Mouse (Mus musculus) erythroid progenitor cell, adult 5-6 weeks (primary cell): ENCODE measurements around the gene Sart1. TPM values are rescaled to one million over a fixed set of nuclear protein-coding genes. Genes with fewer than 3 reads are reported as not detected.
A peak's percentile ranks its signal among the peaks of the same experiment; 100 is the strongest.
"Not testable (repeated sequence)": the region's sequence is repeated elsewhere in the genome, so short reads cannot be mapped to it uniquely, and the experiment has no call there.

ENCODE experiments used
- ATAC-seq: replicated peaks from 2 replicates; pipeline ENCODE4 v1.8.0; 2016; ENCODE audit warnings: moderate number of reproducible peaks, mild to moderate bottlenecking, moderate TSS enrichment, inconsistent platforms; ENCODE audit not compliant: poor library complexity, low FRiP score, severe bottlenecking
- total RNA-seq, 2 experiments: library from RNA; stranded (forward) in 1 of 2; stranded (reverse) in 1 of 2; fragments of 150-400 nt in 1 of 2; fragments of 186-747, 209-891 nt in 1 of 2; gene quantifications; 2 replicates each; pipeline versions ENCODE4 v1.2.3 to v1.2.4; 2015 to 2017; ENCODE audit warnings: low replicate concordance in 2 of 2

The Sart1 gene
- total RNA-seq, 2 experiments from 2014 or later = 62.2 to 73.4 TPM

DNA sequence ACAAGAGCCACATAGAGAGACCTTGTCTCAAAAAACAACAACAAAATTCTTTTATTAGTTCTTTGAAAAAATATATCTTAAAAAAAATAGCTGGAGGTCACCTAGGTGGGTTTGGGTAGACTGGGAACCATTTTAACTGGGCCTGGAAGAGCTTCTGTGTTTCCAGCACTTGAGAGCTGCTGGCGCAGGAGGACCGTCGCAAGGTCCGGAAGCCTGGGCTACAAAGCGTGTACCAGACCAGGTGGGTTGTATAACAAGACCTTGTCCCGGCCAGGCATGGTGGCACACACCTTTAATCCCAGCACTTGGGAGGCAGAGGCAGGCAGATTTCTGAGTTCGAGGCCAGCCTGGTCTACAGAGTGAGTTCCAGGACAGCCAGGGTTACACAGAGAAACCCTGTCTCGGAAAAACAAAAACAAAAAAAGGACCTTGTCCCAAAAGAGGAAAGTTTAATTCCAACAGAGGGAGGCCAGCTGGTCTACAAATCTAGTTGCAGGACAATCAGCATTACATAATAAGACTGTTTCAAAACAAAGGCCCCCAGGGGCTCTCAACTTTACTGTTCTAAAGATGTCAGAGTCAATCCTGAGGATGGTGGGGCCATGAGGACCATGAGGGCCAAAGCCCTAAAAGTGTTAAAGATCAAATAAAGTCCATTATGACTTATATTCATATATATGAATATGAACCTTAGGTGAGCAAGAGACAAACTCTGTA, 30.4 kb upstream of the Sart1 start:
- ATAC-seq = no peak

DNA sequence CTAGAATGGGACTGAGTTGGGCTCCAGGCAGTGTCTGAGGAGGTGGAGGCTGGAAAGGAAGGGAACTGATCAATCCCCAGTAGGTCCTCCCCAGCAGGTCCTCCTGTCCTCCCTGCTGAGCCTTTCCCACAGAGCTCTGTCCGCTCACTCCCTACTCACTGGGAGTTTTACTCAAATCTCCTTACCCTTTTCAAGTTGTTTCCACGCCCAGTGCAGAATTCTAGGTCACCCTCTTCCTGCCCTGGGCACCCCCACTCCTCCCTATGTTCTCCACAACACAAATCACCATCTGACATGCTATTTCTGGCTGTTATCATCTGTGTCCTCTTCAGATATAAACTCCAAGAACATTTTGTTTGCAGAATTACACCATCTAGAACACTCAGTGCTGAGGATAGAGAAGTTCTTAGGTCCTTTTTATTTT, 26.0 kb upstream of the Sart1 start:
- ATAC-seq = no peak

DNA sequence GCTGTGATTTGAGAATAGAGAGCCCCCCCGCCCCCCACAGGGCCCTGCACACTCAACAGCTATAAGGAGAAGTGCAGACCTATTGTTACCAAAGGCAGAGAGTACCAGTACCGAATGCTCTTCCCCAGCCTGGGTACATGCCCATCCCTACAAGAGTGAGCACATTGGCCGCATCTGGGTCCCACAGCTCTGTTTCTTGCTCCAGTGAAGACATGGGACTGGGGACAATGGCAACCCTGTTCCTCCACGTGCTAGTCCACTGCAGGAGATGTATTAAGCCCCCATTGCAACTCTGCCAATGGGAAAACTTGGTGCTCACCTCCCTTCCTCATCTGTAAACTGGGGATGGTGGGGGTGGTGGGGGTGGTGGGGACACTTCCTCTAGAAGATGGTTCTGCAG, 25.3 kb upstream of the Sart1 start:
- ATAC-seq = no peak

DNA sequence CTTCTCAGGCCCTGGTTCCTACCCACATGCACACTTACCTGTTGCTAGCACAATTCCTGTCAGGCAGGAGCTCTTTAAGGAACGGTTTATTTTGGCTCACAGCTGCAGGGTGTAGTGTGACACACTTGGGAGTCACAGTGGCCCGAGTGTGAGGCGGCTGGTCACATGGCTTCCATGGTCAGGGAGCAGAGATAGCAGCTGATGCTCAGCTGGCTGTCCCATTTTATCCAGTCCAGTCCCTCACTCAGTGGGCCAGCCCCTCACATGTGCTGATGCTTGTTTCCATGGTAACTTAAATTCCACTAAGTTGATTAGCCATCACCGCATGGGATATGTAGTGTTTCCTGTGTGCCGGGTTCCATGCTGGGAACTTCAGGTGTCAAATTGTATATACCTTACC, 23.5 kb upstream of the Sart1 start:
- ATAC-seq = no peak

DNA sequence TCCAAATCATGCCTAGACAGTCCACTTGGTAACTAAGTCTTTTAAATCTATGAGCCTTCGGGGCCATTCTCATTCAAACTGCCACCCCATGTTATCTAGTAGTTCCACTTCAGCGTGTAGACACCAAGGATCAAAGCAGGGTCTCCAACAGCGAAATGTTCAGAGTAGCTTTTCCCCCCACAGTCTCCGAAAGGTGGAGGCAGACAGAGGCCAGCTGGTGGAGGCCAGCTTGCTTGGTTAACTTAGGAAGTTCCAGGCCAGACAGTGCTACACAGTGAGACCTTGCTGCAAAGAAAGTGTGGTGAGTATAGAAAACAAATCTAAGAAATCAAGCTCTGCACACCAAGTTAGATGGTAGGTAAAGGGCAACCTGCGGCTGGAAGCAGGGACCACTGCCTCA, 22.1 kb upstream of the Sart1 start:
- ATAC-seq = no peak

DNA sequence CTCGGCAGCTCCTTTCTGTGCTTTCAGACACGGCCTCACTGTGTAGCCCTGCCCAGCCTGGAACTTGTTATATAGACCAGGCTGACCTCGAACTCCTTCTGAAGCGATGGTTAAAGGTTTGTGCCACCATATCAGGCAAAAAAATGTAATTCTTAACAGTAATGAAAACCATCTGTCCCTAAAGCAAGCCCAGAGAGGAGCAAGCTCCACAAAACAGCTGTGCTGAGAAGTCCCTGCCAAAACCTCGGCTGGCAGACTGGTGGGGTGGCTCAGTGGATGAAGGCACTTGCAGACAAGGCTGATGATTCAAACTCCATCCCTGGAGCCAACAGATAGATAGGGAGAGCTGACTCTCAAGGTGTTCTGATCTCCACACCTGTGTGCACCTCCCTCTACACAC, 20.6 kb upstream of the Sart1 start:
- no peak for ATAC-seq

DNA sequence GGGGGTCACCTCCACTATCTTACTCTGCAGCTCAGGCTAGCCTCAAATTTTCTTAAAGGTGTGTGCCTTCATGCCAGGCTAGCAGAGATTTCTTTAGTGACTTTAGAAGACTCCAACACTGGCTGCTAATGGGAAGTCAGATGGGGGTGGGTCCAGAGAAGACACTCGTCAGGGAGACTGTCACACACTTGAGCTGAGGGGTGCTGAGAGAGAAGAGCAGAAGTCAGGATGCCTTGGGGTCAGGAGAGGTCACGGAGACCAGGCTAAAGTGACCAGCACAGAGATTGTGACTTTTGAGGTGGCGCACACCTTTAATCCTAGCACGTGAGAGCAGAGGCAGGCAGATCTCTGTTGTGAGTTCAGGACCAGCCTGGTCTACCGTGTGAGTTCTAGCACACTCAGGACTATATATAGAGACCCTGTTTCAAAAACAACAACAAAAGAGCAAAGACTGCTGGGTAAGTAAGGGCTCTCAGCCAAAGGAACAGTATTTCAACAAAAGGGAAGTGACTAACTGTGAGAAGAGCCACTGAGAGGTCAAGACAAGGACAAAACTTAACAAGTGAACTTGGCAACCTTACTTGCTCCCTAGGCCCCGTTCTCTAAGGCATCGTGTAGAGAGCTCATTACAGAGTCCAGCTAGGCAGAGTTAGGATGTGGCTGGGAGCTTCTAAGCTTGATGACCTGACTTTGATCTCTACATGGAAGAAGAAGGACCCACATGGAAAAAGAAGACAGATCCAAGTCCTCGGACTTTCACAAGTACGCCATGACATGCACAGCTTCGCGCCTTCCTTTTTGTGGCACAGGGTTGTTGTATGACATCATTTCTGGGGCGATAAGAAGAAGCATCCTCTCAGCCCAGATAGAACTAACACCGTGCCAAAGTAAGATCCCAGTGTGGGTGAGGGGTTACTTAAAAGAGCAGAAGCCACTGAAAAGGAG, 19.8 kb upstream of the Sart1 start:
- ATAC-seq = no peak

DNA sequence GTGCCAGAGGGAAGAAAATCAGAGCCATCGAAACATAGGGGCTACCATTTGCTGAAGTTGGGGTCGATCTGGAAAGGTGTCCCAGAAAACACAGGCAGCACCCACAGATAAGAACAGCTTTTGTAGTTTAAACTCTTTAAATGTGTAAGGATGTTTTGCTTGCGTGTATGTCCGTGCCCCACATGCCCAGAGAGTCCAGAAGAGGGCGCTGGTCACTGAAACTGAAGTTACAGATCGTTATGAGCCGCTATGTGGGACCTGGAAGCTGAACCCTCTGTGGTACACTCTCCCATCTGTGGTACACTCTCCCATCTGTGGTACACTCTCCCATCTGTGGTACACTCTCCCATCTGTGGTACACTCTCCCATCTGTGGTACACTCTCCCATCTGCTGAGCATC, 18.6 kb upstream of the Sart1 start:
- peak; percentile 82 for ATAC-seq

DNA sequence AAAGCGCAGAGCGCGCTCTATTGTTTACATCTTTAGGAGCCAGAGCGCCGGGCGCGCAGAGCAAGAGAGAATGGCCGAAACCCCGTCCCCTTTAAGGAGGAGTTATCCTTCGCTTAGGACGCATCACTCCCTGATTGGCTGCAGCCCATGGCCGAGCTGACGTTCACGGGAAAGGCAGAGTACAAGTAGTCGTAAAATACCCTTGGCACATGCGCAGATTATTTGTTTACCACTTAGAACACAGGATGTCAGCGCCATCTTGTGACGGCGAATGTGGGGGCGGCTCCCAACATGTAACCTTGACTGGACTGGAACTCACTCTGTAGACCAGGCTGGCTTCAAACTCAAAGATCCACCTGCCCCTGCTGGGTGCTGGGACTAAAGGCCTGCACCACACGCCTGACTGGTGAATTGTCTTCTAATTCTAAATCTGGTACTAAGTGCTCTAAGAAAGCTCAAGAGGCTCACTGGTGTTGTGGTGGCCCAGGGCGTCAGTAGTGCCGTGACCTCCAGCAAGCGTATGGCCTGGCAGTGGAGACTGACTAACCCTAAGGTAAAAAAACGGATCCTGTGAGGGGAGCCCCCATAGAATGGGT, 18.1 kb upstream of the Sart1 start:
- peak; percentile 72 for ATAC-seq

DNA sequence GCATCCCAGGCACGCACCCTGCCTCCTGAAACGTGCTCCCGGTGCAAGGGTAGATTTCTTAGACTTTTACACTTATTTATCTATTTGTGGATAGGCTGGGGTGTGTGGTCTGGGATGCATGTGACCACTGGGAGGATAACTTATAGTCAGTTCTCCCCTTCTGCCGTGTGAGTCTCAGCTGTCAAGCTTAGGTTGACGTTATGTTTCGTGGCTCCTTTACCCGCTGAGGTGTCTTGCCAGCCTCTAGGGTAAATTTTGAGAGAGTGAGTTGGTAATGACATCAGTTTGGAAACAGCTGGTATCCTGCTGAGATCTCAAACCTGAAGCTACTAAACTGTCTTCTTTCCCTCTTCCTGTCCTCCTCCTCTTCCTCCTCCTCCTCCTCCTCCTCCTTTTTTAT, 17.4 kb upstream of the Sart1 start:
- ATAC-seq = peak; percentile 47

DNA sequence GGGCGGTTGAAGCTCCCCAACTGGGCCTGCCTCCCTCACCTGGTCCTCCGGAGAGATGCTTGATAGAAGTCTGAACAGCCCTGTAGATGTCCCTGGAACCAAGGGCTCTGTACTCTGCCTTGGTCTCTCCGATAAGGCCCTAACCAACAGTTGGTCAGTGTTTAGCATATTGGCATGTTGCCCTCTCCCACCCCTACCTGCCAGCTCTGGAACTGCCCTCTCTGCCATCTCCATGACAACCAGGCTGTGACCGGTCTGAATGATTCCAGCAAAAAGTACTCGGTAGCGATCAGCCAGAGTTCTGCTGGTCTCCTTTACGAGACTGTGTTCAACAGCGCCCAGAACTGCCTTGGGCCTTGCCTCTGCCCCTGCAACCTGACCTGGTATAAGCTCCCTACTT, 13.8 kb upstream of the Sart1 start, which contains the start of gene Tsga10ip:
Gene Tsga10ip, minus strand, starts transcription at position 234 of the 400 bp plus-strand sequence.
- no peak for ATAC-seq

DNA sequence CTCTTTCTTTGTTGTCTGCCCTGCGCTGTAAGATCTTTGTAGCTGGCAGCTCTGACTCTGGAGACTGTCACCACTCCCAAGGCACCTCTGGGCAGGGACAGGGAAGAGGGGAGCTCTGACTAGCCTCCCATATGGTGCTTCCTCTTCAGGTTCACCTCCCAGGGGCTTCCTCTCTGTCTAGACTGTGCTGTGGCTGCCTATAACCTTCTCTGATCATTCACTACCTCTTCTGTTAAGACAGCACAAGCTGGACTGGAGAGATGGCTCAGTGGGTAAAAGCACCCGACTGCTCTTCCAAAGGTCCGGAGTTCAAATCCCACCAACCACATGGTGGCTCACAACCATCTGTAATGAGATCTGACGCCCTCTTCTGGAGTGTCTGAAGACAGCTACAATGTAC, 12.6 kb upstream of the Sart1 start:
- ATAC-seq = not testable (repeated sequence)

DNA sequence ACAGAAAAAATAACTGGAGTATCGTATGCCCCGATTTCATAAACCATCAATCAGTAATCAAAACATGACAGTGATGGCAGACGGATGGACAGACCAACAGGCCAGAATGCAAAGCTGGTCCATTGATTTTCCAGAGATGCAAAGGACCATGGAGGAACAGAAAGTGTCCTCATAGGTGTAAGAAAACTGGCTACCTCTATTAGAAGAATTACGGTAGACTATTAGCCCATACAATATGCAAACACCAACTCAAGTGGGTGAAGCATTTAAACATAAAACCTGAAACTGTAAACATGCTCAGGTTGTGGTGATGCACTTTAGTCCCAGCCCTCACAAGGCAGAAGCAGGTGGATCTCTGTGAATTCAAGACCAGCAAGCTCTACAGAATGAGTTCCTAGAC, 6.9 kb upstream of the Sart1 start:
- ATAC-seq = no peak

DNA sequence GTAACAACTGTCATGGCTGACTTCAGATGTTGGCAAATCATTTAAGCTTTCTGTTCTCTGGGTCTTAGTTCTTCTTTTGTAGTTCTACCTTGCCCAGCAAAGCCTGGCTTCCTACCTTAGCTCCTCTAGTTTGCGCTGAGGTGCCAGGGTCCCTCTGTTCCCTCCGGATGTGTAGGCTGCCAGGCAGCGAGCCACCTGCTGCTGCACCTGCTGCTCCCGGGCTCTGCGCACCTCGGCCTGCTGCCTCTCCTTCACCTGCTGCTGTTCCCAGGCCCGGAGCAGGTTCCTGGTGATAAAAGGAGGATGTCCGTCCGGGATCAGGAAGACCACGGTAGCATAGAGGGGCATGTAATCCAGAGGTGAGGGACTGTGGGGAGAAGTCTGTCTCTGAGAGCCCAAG, 5.7 kb upstream of the Sart1 start:
- no peak for ATAC-seq

DNA sequence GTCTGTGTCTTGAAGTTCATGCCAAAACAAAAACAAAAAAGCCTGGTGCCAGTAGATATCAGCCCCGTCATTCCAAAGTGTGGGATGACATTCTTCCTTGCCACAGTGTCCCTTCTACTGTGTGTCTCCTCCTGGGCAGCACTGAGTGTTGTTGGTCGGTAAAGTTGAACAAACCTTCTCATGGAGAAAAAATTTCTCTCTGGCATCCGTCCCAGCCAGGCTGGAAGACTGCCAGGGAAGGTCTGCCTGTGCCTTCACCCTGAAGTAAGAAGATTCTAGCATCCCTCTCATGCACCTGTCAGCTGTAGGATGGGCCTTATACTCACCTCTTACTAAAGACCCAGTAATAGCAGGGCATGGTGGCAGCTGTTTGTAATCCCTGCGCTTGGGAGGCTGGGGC, 4.4 kb upstream of the Sart1 start:
- ATAC-seq = no peak

DNA sequence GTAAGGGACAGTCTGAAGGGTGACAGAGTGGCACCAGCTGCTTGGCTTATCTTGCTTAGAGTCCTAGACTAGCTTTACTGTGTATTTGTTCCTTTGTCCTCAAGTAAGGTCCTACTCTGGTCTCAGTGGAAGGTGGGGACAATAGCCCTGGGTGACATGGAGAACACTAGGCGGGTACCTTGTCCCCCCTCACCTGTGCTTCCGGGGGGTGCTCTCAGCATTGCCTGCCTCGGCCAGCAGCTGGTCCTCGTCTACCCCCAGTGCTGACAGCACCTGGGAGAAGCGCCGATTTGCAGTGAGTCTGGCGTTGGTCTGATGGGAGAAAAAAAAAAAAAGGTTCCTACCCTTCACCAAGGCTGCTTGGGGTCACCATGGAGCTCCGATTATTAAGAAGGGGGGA, 1.9 kb upstream of the Sart1 start:
- no peak for ATAC-seq

DNA sequence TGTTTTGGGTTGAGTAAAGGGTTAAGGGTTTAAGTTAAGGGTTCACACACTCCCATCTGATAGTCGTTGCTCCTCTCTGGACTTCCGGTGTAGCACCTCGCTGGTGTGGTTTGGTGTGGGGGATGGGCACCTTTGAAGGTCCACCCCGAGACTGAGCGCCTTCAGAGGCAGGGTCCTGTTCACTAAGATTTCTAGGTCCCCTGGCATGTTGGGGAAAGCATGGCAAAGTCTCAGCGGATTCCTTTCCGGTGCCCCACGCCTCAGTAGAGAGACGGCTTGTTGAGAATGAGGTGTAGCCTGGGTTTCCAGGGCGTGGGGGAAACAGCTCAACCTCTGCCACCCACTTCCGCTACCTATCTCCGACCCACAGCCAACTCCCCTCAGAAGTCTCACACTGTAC, 1.1 kb upstream of the Sart1 start:
- ATAC-seq = peak; percentile 59

DNA sequence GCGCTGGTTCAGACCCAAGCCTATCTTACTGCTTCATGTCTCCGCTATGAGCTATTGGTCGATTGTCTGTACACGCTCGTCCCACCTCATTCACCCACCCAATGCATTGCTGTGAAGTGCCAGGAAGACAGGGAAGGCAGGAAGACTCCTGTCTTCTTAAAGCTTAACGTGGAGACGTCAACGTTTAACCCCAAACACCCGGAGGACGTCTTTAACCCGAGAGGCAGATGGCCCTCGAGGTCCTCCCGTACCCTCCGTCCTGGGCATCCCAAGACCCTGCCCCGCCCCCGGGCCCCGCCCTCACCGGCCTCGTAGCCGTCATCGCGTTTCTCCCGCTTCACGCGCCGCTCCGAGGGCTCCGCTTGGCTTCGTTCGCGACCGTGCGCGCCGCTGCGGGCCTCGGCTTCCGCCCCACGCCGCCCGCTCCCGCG, 477 bp downstream of the Sart1 start:
- ATAC-seq = no peak

DNA sequence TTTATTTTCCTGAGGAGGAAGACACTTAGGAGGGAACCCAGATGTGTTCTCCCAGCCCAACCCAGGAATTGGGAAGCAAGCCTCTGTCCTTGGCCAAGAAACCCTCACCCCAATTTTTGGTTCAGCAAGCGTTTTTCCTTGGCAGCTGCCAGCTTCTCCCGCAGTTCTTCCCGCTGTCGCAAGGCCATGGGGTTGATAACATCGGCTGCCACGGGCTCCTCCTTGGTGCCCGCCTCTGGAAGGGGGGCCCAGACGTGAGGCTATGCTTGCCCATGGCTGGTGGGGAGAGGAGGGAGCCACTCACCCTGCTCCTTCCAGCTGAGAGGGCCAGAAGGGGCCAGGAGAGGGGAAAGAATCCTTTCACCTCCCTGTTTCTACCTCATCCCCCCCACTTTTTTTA, 3.8 kb downstream of the Sart1 start:
- ATAC-seq = no peak

DNA sequence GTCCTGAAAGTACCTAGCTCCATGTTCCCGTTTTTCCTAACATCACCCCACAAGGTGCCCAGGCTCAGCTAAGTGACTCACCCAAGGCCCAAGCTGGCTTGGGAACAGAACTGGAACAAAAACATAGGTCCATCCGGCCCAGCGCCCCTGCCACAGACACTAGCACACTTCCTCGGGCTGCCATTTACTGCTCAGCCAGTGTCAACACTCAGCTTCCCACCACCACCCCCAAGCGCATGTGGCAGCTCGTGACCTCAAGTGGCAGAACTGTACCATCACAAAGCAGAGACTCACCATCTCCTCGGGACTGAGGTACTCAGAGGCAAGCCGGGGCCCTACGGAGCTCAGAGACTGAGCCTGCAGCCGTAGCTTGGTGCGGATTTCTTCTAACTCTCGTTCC, 5.2 kb downstream of the Sart1 start:
- ATAC-seq = no peak

DNA sequence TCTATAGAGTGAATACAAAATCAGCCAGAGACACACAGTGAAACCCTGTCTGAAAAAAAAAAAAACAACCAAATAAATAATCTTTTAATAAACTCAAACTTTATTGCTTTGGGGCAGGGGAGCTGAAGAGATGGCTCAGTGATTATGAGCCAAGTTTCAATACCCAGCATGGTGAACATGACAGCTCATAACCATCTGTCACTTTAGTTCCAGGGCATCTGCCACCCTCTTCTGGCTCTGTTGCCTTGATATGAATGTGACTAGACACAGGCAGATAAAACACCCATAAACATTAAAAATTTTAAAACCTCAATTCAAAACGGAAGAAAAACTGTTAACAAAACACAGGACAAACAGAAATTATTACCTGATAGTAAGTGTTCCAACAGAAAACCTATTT, 11.1 kb downstream of the Sart1 start:
- ATAC-seq = no peak
